Mouse (Mus musculus) forebrain, embryonic 16.5 days (tissue): ENCODE measurements at regions not wholly inside any gene's neighbourhood (a gene's known extent, or its start where the extent isn't known, plus 50 kb on each side); places are given as distances from the start of the nearest gene placed in this dataset.

ENCODE experiments used
- ATAC-seq: fragments of 200-750 bp; cut with Nextera tagmentation; 2 replicates; pipeline ENCODE4 v1.8.0; 2017; ENCODE audit warnings: mild to moderate bottlenecking, moderate library complexity
- H3K27ac ChIP-seq: fragments of 300-500 bp; sonication (generic); 2 replicates; pipeline ENCODE4 v1.5.1; 2014; ENCODE audit warnings: low read length, control low read depth
- H3K27me3 ChIP-seq: fragments of 300-500 bp; sonication (generic); replicated peaks from 2 replicates; pipeline ENCODE4 v1.6.1; 2014; ENCODE audit warnings: low read length; ENCODE audit not compliant: control insufficient read depth, insufficient read depth
- H3K36me3 ChIP-seq: fragments of 300-500 bp; sonication (generic); 2 replicates; pipeline ENCODE4 v1.6.1; 2014; ENCODE audit not compliant: control insufficient read depth, insufficient read depth
- H3K4me1 ChIP-seq: fragments of 300-500 bp; sonication (generic); replicated peaks from 2 replicates; pipeline ENCODE4 v1.6.1; 2014; ENCODE audit warnings: low read length; ENCODE audit not compliant: control insufficient read depth, insufficient read depth
- H3K4me2 ChIP-seq: fragments of 300-500 bp; sonication (generic); 2 replicates; pipeline ENCODE4 v1.6.1; 2014; ENCODE audit warnings: mild to moderate bottlenecking, low read length, control low read depth
- H3K4me3 ChIP-seq: fragments of 300-500 bp; sonication (generic); replicated peaks from 2 replicates; pipeline ENCODE4 v1.5.1; 2014; ENCODE audit warnings: mild to moderate bottlenecking, low read length, control low read depth
- H3K9ac ChIP-seq: fragments of 300-500 bp; sonication (generic); replicated peaks from 2 replicates; pipeline ENCODE4 v1.6.1; 2014; ENCODE audit warnings: low read depth, low read length, control low read depth
- H3K9me3 ChIP-seq: fragments of 300-500 bp; sonication (generic); 2 replicates; pipeline ENCODE4 v1.6.1; 2016; ENCODE audit warnings: low read length; ENCODE audit not compliant: control insufficient read depth
- WGBS: fragments of 180-500 bp; shearing (Covaris S2); extraction: QIAGEN DNeasy Blood & Tissue Kit; methylation state at CpG from one replicate; pipeline ENCODE4 v1.1.7; 2014; 5-methylcytosine and 5-hydroxymethylcytosine counted together

- Histone ChIP-seq H3K4me1 (peaks cover 5% of the 10 kb centered on the region), H3K9ac (no peak overlapping the region), H3K4me2 (peak overlapping the region; percentile 46), H3K27ac (no peak overlapping the region), H3K4me3 (peak overlapping the region; percentile 13; the same call in 1 of the 2 replicates), H3K9me3 (no peaks in the 10 kb centered on the region), H3K36me3 (no peaks in the 10 kb centered on the region), H3K27me3 (no peaks in the 10 kb centered on the region)
- WGBS, result 12% methylated on average over 24 of the region's 24 CpGs
- ATAC-seq, result no peak
These were observed 57.4 kb upstream of the Foxo1 start for GRCm38 (mm10) chr3:52210556-52211302.

DNA sequence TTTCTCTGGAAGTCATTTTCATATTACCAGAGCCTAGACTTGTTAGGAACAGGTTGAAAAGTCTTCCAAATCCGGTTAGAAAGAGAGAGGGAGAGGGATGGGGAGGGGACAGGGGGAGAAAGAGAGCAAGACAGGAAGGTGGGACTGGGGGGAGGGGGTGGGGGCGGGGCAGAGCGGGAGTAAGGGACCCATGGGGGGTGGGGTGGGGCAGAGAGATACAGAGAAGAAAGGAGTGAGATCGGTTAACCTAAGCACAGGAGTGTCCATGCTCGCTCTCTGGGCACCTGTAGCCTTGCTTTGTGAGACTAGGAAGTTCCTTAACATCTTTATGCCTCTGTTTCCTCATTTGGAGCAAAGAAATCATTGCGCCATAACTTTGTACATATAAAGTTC is 56.8 kb upstream of the Foxo1 start:
- no peaks in the 10 kb centered on the region for H3K27me3 ChIP-seq
- H3K27ac ChIP-seq, result no peak overlapping the region
- no peaks in the 10 kb centered on the region for H3K36me3 ChIP-seq
- peaks cover 5% of the 10 kb centered on the region for H3K4me1 ChIP-seq
- H3K4me2 ChIP-seq, result peak overlapping the region; percentile 46
- no peaks in the 10 kb centered on the region for H3K9me3 ChIP-seq
- no peak for ATAC-seq
- no peak overlapping the region for H3K4me3 ChIP-seq
- 28% methylated on average over 6 of the region's 6 CpGs for WGBS
- no peak overlapping the region for H3K9ac ChIP-seq

- 94% methylated on average over 7 of the region's 7 CpGs for WGBS
These were observed 54.0 kb upstream of the Foxo1 start for GRCm38 (mm10) chr3:52214114-52214513.

DNA sequence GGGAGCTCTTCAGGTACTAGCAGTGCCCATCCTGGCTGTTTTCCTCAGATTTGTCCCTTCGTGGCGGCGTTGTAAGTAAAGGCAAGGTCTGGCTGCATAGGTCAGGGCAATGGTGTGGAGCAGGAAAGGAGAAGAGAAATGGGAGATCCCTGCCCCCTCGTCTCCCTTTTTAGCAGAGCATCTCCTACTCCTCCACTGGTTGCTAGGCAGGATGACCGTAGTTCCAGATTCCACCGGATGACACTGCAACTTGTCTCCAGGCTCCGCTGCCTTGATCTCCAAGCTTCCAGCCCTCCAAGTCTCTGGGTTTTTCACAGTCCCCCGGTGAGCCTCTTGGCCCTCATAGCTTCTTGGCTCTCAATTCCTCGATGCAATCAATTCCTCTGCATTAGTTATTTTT is 53.1 kb upstream of the Foxo1 start:
- Histone ChIP-seq H3K9me3 (no peaks in the 10 kb centered on the region), H3K36me3 (no peaks in the 10 kb centered on the region), H3K27me3 (no peaks in the 10 kb centered on the region), H3K4me2 (no peak overlapping the region), H3K4me1 (peaks cover 9% of the 10 kb centered on the region), H3K27ac (no peak overlapping the region), H3K9ac (no peak overlapping the region), H3K4me3 (no peak overlapping the region)
- ATAC-seq, result no peak
- WGBS, result 86% methylated on average over 9 of the region's 9 CpGs

More at GRCm38 (mm10) chr3:52214114-52214513, 54.0 kb upstream of the Foxo1 start:
- Histone ChIP-seq H3K4me2 (no peak overlapping the region), H3K27me3 (no peaks in the 10 kb centered on the region), H3K9ac (no peak overlapping the region), H3K4me3 (no peak overlapping the region), H3K36me3 (no peaks in the 10 kb centered on the region), H3K9me3 (no peaks in the 10 kb centered on the region), H3K27ac (no peak overlapping the region), H3K4me1 (peaks cover 9% of the 10 kb centered on the region)
- no peak for ATAC-seq
